Mouse (Mus musculus): ENCODE data around the gene Sln.

Gene Sln

DNA sequence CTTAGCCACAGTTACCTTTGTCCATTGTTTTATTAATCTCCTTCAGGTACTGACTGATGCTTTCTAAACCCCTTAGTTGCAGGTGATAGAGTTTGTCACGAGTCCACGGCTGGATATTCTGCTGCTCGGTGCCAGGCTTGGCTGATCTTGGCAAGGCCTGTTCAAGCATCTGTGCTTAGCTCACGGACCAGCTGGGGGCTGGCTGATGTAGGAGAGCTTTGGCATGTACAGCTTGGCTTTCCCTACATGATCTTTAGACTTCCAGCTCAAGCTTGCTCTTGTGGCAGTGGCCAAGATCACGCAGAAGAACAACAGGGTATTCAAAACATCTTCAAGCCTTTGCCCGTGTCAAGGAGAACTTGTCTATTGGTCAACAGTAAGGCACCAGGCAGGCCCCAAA lies 49.9 kb downstream of the Sln start:
- in situ Hi-C loops (cut with MboI; ENCODE audit: unreplicated experiment in 2 of 2): no loop called here

DNA sequence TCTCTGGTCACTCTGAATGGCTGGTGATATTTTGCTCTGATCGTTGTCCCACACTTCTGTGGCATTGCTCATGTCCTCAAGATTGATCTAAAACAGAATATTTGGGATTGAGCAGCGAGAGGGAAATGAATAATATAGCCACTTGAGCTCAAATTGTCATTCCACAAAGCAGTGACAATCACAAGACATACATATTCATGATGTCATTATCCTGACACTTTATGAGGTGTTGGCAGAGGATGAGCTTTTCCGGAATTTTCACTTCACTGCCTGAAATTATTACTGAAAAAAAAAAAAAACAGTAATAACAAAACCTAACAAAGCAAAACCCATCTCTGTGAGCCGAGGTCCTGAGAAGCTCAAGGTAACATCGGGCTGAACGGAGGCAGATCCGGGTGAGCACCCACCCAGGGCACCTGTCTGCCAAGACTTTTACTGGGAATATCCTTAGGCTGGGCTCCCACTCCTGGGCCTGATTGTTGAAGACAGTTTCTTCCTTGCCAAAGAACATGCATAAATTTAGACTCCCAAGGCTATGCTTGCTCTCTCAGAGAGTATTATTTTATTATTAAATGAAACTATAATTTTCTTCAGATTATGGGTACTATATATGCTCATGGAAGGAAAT lies 53.4 kb downstream of the Sln start:
- in situ Hi-C loops (cut with MboI; ENCODE audit: unreplicated experiment in 2 of 2): no loop called here
